Mouse (Mus musculus): ENCODE measurements around the gene Kctd7.

The Kctd7 gene

GRCm38 (mm10) chr5:130143101-130143500, 1.6 kb upstream of the Kctd7 start:
- in situ Hi-C loops (cut with MboI, MseI) = no loop called here

- in situ Hi-C loops (cut with MboI, MseI) = no loop called here
Observed at GRCm38 (mm10) chr5:130143977-130144333, 706 bp upstream of the Kctd7 start.

GRCm38 (mm10) chr5:130145961-130146360, 1.3 kb downstream of the Kctd7 start:
- in situ Hi-C loops (cut with MboI, MseI) = no loop called here

GRCm38 (mm10) chr5:130149726-130150310, 5.2 kb downstream of the Kctd7 start:
- in situ Hi-C loops (cut with MboI, MseI) = loop anchor here in 1 of 2 experiments (25.0 kb wide), 1 partner anchor 1138 kb away; the partner anchor contains the start of genes Ran and Stx2

- in situ Hi-C loops (cut with MboI, MseI) = loop anchor here in 1 of 2 experiments (25.0 kb wide), 1 partner anchor 1142 kb away; the partner anchor contains the start of genes Ran and Stx2
Observed at GRCm38 (mm10) chr5:130154286-130154685, 9.6 kb downstream of the Kctd7 start.

- in situ Hi-C loops (cut with MboI, MseI) = loop anchor here in 1 of 2 experiments (25.0 kb wide), 1 partner anchor 1146 kb away; the partner anchor contains the start of genes Ran and Stx2
Observed at GRCm38 (mm10) chr5:130158545-130158944, 13.9 kb downstream of the Kctd7 start.

GRCm38 (mm10) chr5:130159761-130160201, 15.1 kb downstream of the Kctd7 start:
- in situ Hi-C loops (cut with MboI, MseI) = loop anchor here in 1 of 2 experiments (25.0 kb wide), 1 partner anchor 1147 kb away; the partner anchor contains the start of genes Ran and Stx2

GRCm38 (mm10) chr5:130163670-130164069, 19.0 kb downstream of the Kctd7 start:
- in situ Hi-C loops (cut with MboI, MseI) = loop anchor here in 1 of 2 experiments (25.0 kb wide), 1 partner anchor 1151 kb away; the partner anchor contains the start of genes Ran and Stx2

GRCm38 (mm10) chr5:130165213-130165612, 20.6 kb downstream of the Kctd7 start:
- in situ Hi-C loops (cut with MboI, MseI) = loop anchor here in 1 of 2 experiments (5.0 to 25.0 kb wide), 2 partner anchors 378 to 1153 kb away; partner anchors contain the start of genes Psph, Ran and Stx2

GRCm38 (mm10) chr5:130169109-130169508, 24.4 kb downstream of the Kctd7 start:
- in situ Hi-C loops (cut with MboI, MseI) = loop anchor here in 1 of 2 experiments (5.0 to 25.0 kb wide), 2 partner anchors 382 to 1157 kb away; partner anchors contain the start of genes Psph, Ran and Stx2

GRCm38 (mm10) chr5:130170666-130171422, 26.2 kb downstream of the Kctd7 start:
- in situ Hi-C loops (cut with MboI, MseI) = loop anchor here (5.0 to 25.0 kb wide), 2 partner anchors 51 to 1159 kb away; partner anchors contain the start of genes Ran (in 1 of the 2) and Stx2 (in 1 of the 2)

- in situ Hi-C loops (cut with MboI, MseI) = loop anchor here (5.0 to 25.0 kb wide), 2 partner anchors 51 to 1159 kb away; partner anchors contain the start of genes Ran (in 1 of the 2) and Stx2 (in 1 of the 2)
Observed at GRCm38 (mm10) chr5:130171423-130171954, 26.8 kb downstream of the Kctd7 start, which contains the start of gene Rabgef1. Gene Rabgef1 (plus strand): TSS chr5:130171798.

GRCm38 (mm10) chr5:130171956-130172601, 27.4 kb downstream of the Kctd7 start:
- in situ Hi-C loops (cut with MboI, MseI) = loop anchor here (5.0 to 25.0 kb wide), 2 partner anchors 50 to 1160 kb away; partner anchors contain the start of genes Ran (in 1 of the 2) and Stx2 (in 1 of the 2)

GRCm38 (mm10) chr5:130173012-130173411, 28.4 kb downstream of the Kctd7 start:
- in situ Hi-C loops (cut with MboI, MseI) = loop anchor here (5.0 to 25.0 kb wide), 2 partner anchors 49 to 1161 kb away; partner anchors contain the start of genes Ran (in 1 of the 2) and Stx2 (in 1 of the 2)

GRCm38 (mm10) chr5:130177871-130178270, 33.2 kb downstream of the Kctd7 start:
- in situ Hi-C loops (cut with MboI, MseI) = no loop called here

- in situ Hi-C loops (cut with MboI, MseI) = no loop called here
Observed at GRCm38 (mm10) chr5:130180362-130180761, 35.7 kb downstream of the Kctd7 start.

- in situ Hi-C loops (cut with MboI, MseI) = no loop called here
Observed at GRCm38 (mm10) chr5:130181740-130182540, 37.3 kb downstream of the Kctd7 start.

GRCm38 (mm10) chr5:130182541-130182821, 37.8 kb downstream of the Kctd7 start:
- in situ Hi-C loops (cut with MboI, MseI) = no loop called here

- in situ Hi-C loops (cut with MboI, MseI) = no loop called here
Observed at GRCm38 (mm10) chr5:130184193-130184856, 39.7 kb downstream of the Kctd7 start.

- in situ Hi-C loops (cut with MboI, MseI) = no loop called here
Observed at GRCm38 (mm10) chr5:130185312-130185711, 40.7 kb downstream of the Kctd7 start.

Data from T-helper 17 cell (primary cell).